Mouse (Mus musculus) right cerebral cortex, postnatal 36 days (tissue): ENCODE data around the gene Slc16a10.
A peak's percentile ranks its signal among the peaks of the same experiment; 100 is the strongest.
"Not testable (repeated sequence)": the region's sequence is repeated elsewhere in the genome, so short reads cannot be mapped to it uniquely, and the experiment has no call there.

Source experiments
- DNase-seq, 2 experiments: peaks; one replicate each; pipeline ENCODE4 v3.0.0; 2022; ENCODE audit warnings: low spot score in 2 of 2, mixed read lengths in 1 of 2

The Slc16a10 gene

GRCm38 (mm10) chr10:40028091-40028490 lies 114.0 kb downstream of the Slc16a10 start:
- no peak for DNase-seq

- DNase-seq = no peak
Observed at GRCm38 (mm10) chr10:40026546-40026945, 115.5 kb downstream of the Slc16a10 start.

- DNase-seq = no peak
Observed at GRCm38 (mm10) chr10:40025560-40025959, 116.5 kb downstream of the Slc16a10 start.

GRCm38 (mm10) chr10:40024554-40025428 lies 117.3 kb downstream of the Slc16a10 start, which contains the start of gene Mfsd4b1:
Gene Mfsd4b1, minus strand, starts transcription at chr10:40025268.
- DNase-seq = peak; percentile 89 to 91

GRCm38 (mm10) chr10:40020401-40020800 lies 121.7 kb downstream of the Slc16a10 start:
- no peak for DNase-seq

GRCm38 (mm10) chr10:40019492-40019891 lies 122.6 kb downstream of the Slc16a10 start:
- DNase-seq = no peak

GRCm38 (mm10) chr10:40018261-40018860 lies 123.7 kb downstream of the Slc16a10 start:
- DNase-seq = no peak

- no peak for DNase-seq
Observed at GRCm38 (mm10) chr10:40009591-40009990, 132.5 kb downstream of the Slc16a10 start.

GRCm38 (mm10) chr10:40008847-40009246 lies 133.2 kb downstream of the Slc16a10 start:
- DNase-seq = not testable (repeated sequence)

- no peak for DNase-seq
Observed at GRCm38 (mm10) chr10:40007953-40008352, 134.1 kb downstream of the Slc16a10 start.

- no peak for DNase-seq
Observed at GRCm38 (mm10) chr10:40006963-40007362, 135.1 kb downstream of the Slc16a10 start.

GRCm38 (mm10) chr10:40000746-40001145 lies 141.3 kb downstream of the Slc16a10 start:
- no peak for DNase-seq

GRCm38 (mm10) chr10:39991155-39991554 lies 150.9 kb downstream of the Slc16a10 start:
- no peak for DNase-seq

- DNase-seq = no peak
Observed at GRCm38 (mm10) chr10:39986466-39986865, 155.6 kb downstream of the Slc16a10 start, which contains the start of gene Mfsd4b5. Gene Mfsd4b5, minus strand, starts transcription at chr10:39986646.
